Comparison of ENCODE assay signal across 9 mouse cellular contexts in the genomic region with DNA sequence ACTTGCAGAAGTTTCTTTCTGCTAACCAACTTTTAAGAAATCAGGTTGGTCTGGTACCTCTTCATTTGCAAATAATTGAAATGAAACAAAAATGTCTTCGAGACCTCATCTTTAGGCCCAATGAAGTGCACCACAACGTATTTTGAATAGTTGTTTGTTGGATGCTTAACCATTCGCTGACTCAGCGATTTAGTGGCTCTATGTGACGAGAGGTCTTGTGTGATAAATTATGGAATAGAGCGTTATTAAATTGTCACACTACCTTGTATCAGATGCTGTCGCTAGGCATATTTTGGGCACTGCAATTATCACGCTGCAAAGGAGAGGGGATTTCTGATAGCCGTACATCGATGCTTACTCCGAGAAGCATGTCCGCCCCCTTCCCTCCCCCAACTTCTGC.
DNase-seq lines count a peak whose midpoint lies in the region; ATAC-seq and TF ChIP-seq lines count a peak whose summit lies in the region.
"Had no signal": no experiment of that assay in that cellular context is flagged by ENCODE, and none has a peak within 500 bp of the region (broad histone marks: within the 10 kb centered on the region; RNA-seq: fewer than 3 reads in every experiment).

No protein-coding gene starts in this region.

- no peaks in the 10 kb centered on the region for H3K36me3 ChIP-seq in heart, postnatal 0 days (replicated peaks; ENCODE audit: control insufficient read depth, insufficient read depth, low read length)
- H3K36me3 ChIP-seq in hindbrain, postnatal 0 days (ENCODE audit: insufficient read depth, low read length) = no peaks in the 10 kb centered on the region
- no peaks in the 10 kb centered on the region for H3K36me3 ChIP-seq in myocyte (ENCODE audit: control insufficient read depth, insufficient read depth)

- TF ChIP-seq POLR2A in cortical plate, adult 2 months (IDR thresholded peaks at IDR 0.05; ENCODE audit: extremely low read depth, insufficient read depth, low read length) = no peak
- TF ChIP-seq POLR2A in myocyte (IDR thresholded peaks at IDR 0.05; ENCODE audit: insufficient read length, low read depth) = no peak

- TF ChIP-seq CTCF in heart, postnatal 0 days (IDR thresholded peaks at IDR 0.05; ENCODE audit: low read depth) = no peak
- no peak for TF ChIP-seq CTCF in cortical plate, adult 2 months (IDR thresholded peaks at IDR 0.05; ENCODE audit: extremely low read depth, insufficient read depth, low read length)
- no peak for TF ChIP-seq CTCF in hindbrain, postnatal 0 days (IDR thresholded peaks at IDR 0.05; ENCODE audit: low read depth)

- no peak overlapping the region for H3K9ac ChIP-seq in heart, postnatal 0 days (replicated peaks; ENCODE audit: low read depth, low read length)
- H3K9ac ChIP-seq in hindbrain, postnatal 0 days (replicated peaks; ENCODE audit: low read length) = 0 out of 2 replicates have a peak overlapping the region, but pooled peaks have one; percentile 13

- H3K4me1 ChIP-seq in heart, postnatal 0 days (ENCODE audit: control insufficient read depth, insufficient read depth) = peaks cover 4% of the 10 kb centered on the region; the same call in 1 of the 2 replicates
- H3K4me1 ChIP-seq in cortical plate, adult 2 months (ENCODE audit: control insufficient read depth, insufficient read depth, low read length) = no peaks in the 10 kb centered on the region
- H3K4me1 ChIP-seq in hindbrain, postnatal 0 days (ENCODE audit: insufficient read depth, low read length) = peaks cover 6% of the 10 kb centered on the region; the same call in 1 of the 2 replicates

- no peaks in the 10 kb centered on the region for H3K79me2 ChIP-seq in myocyte (ENCODE audit: control insufficient read depth, insufficient read depth)

- no peaks in the 10 kb centered on the region for H3K9me3 ChIP-seq in heart, postnatal 0 days (replicated peaks; ENCODE audit: control insufficient read depth, low read length)
- H3K9me3 ChIP-seq in hindbrain, postnatal 0 days (ENCODE audit: low read length) = no peaks in the 10 kb centered on the region

- no peak overlapping the region for H3ac ChIP-seq in myocyte (ENCODE audit: control insufficient read depth, insufficient read length)

- DNase-seq in heart, postnatal 0 days (ENCODE audit: low spot score) = no peak
- DNase-seq in heart, adult 18-20 months = no peak
- peak; percentile 9 for DNase-seq in hindbrain, postnatal 0 days (ENCODE audit: low spot score)
- DNase-seq in spleen, postnatal 10 days (ENCODE audit: low spot score in 2 of 2) = no peak
- DNase-seq in testis, postnatal 14 days (ENCODE audit: low spot score) = no peak
- no peak for DNase-seq in adrenal gland, postnatal 36 days

- ATAC-seq in heart, postnatal 0 days (ENCODE audit: insufficient read depth, low read depth) = no peak
- ATAC-seq in hindbrain, postnatal 0 days = no peak

- H3K27ac ChIP-seq in heart, postnatal 0 days (ENCODE audit: low read depth) = no peak overlapping the region
- no peak overlapping the region for H3K27ac ChIP-seq in cortical plate, adult 2 months (ENCODE audit: insufficient read depth, low read length)
- H3K27ac ChIP-seq in hindbrain, postnatal 0 days = no peak overlapping the region

- peak overlapping the region; percentile 28 for H3K4me3 ChIP-seq in heart, postnatal 0 days (ENCODE audit: low read depth, low read length)
- H3K4me3 ChIP-seq in cortical plate, adult 2 months (ENCODE audit: insufficient read depth, low read length) = peak overlapping the region; percentile 35; the same call in 1 of the 2 replicates
- H3K4me3 ChIP-seq in hindbrain, postnatal 0 days (ENCODE audit: low read length) = peak overlapping the region; percentile 39
- peak overlapping the region; percentile 27 for H3K4me3 ChIP-seq in myocyte

- H3K27me3 ChIP-seq in heart, postnatal 0 days (ENCODE audit: control insufficient read depth, insufficient read depth, low read length) = peaks cover 8% of the 10 kb centered on the region; the same call in 1 of the 2 replicates
- no peaks in the 10 kb centered on the region for H3K27me3 ChIP-seq in hindbrain, postnatal 0 days (ENCODE audit: insufficient read depth, low read length)
- no peaks in the 10 kb centered on the region for H3K27me3 ChIP-seq in myocyte (ENCODE audit: control insufficient read depth, insufficient read depth, insufficient read length)
- H3K27me3 ChIP-seq: Patski had no signal

- 32% methylated on average over 12 of the region's 12 CpGs for WGBS in heart, postnatal 0 days
- 19% methylated on average over 12 of the region's 12 CpGs for WGBS in hindbrain, postnatal 0 days

- TF ChIP-seq EP300 in heart, postnatal 0 days (IDR thresholded peaks at IDR 0.05; ENCODE audit: low read depth) = no peak

- peak overlapping the region; percentile 55 for H3K4me2 ChIP-seq in heart, postnatal 0 days (ENCODE audit: low read depth, low read length)
- H3K4me2 ChIP-seq in hindbrain, postnatal 0 days (ENCODE audit: low read depth, low read length) = peak overlapping the region; percentile 54
- H3K4me2 ChIP-seq in myocyte (ENCODE audit: low read depth) = peak overlapping the region; percentile 91

TF ChIP-seq in myocyte, 11 proteins besides CTCF, POLR2A, EP300 and RAD21:
- no peak for TF ChIP-seq CEBPB (IDR thresholded peaks at IDR 0.05; ENCODE audit: insufficient read depth, poor library complexity, severe bottlenecking)
- TF ChIP-seq SRF (IDR thresholded peaks at IDR 0.05; ENCODE audit: control insufficient read depth, insufficient read length, low read depth) = no peak
- no peak for TF ChIP-seq POLR2AphosphoS2 (IDR thresholded peaks at IDR 0.05; ENCODE audit: insufficient read length, low read depth)
- TF ChIP-seq E2F4 (IDR thresholded peaks at IDR 0.05; ENCODE audit: insufficient read depth) = no peak
- TF ChIP-seq MAX (IDR thresholded peaks at IDR 0.05; ENCODE audit: low read depth) = no peak
- TF ChIP-seq REST (IDR thresholded peaks at IDR 0.05; ENCODE audit: insufficient read depth, insufficient read length) = no peak
TF ChIP-seq in myocyte: peak in this region for 0.
